Mouse (Mus musculus): ENCODE results near the gene Ppcs. TPM values are rescaled to one million over a fixed set of nuclear protein-coding genes. Genes with fewer than 3 reads are reported as not detected.

The Ppcs gene
- total RNA-seq, 2 experiments from 2014 or later: 4.5 to 5.7 TPM

DNA sequence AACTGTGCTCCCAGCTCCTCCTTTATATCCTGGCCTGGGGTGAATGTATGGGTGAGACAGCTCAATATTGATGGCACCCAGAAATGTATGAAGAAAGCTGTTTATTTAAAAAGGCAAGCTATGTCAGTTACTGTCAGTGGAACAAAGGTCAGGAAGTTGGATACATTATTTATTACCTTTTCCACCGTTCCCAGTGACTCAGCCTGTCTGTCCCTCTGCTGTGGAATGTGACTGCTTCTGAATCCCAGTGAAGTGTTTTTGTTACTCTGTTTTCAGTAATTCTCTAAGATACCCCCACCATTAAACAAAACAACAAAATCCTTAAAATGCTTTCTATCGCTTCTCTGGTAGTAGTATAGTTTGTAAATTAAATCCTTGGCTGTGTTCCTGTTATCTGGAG is 3.4 kb upstream of the Ppcs start:
- no peak for DNase-seq (ENCODE audit: low spot score in 2 of 2)
- intact Hi-C loops (cut with DNase I): loop anchor here (5.0 kb wide), 1 partner anchor 37 kb away; no protein-coding TSS in a partner anchor

DNA sequence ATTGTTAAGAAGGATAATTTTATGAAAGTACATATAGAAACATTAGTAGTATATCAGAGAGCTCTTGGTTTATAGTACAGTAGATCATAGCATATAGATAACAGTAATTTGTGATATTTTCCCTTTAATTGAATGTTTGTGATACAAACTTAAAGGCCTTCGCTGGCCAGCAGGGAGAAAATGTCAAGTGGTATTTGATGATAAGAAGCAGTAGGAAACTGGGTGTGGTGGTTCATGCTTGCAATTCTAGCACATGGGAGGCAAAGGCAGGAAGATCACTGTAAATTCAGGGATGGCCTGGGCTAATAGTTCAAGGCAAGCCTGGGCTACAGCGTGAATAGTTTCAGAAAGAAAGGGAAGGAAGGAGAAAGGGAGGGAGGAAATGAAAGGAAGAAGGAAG is 2.9 kb upstream of the Ppcs start:
- intact Hi-C loops (cut with DNase I): loop anchor here (5.0 kb wide), 1 partner anchor 37 kb away; no protein-coding TSS in a partner anchor
- DNase-seq (ENCODE audit: low spot score in 2 of 2): no peak

DNA sequence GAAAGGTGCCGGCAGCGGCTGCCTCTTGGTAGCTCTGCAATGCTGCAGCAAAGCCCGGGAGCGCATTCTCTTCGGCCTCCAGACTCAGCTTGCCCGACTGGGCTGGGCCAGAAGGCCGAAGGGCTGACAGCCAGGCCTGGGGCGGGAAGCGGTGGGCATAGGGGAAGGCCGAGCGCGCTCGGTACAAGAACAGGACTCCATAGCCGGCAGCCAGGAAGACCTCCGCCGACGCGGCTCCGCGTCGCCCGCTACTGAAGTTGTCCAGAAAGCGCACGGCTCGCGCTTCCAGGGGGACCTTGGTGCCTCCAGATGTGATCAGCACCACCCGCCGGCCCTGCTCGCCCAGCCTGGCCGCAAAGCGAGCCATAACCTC is 313 bp downstream of the Ppcs start:
- no peak for DNase-seq (ENCODE audit: low spot score in 2 of 2)

DNA sequence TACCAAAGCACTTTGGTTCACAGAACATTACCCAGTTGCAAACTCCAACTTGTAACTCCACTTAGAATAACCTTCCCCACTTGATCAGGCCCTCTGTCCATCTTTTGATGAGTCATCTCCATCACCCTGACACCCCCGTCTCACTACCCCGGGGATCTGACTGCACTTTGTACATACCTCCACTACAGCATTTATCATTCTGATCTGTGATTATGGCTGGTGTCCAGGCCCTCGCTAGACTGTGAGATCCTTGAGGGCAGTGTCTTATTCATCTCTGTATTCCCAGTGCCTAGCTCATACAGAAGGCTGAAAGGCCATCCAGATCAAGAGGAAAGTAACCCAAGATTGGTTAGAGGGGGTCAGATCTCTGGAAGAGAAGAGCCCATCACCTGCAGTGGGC is 1.0 kb downstream of the Ppcs start:
- intact Hi-C loops (cut with DNase I): no loop called here
- DNase-seq (ENCODE audit: low spot score in 2 of 2): no peak

More for the DNA sequence above, 313 bp downstream of the Ppcs start:
- intact Hi-C loops (cut with DNase I): no loop called here

DNA sequence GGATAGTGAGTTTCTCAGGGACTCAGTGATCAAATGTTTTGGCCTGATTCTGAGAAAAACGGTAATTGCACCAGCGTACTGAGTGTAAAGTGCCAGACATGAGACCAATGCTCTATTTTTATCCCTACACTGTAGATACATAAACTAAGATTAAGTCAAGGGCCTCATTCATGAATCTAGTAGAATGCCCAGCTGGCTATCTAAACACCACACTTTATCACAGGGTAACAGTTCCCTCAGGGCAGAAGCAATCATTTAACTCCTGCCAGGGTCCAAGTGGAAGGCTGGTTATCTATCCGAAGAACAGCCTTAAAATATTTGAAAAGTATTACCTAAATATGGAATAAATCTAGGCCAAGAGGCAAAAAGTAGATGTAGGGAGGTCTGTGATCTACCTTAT is 4.3 kb downstream of the Ppcs start:
- DNase-seq (ENCODE audit: low spot score in 2 of 2): no peak
- intact Hi-C loops (cut with DNase I): no loop called here

DNA sequence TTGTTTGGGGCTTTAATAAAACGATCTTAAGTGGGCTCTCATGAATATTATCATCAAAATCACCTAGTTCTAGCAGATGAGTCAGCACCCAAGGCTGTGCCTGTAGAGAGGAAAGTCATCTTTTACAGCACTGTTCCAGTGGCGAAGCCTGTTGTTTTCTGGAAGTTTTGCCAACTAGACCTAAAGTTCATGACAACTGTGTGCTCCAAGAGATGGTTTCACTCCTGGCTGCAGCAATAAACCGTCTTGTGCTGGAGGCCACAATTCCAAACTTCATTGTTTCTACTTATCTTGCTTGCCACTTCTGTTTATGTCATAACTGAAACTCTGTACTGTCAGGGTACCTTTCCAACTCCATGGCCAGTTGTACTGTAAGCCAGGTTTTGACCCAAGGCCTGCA is 5.0 kb downstream of the Ppcs start:
- DNase-seq (ENCODE audit: low spot score in 2 of 2): no peak
- intact Hi-C loops (cut with DNase I): no loop called here

DNA sequence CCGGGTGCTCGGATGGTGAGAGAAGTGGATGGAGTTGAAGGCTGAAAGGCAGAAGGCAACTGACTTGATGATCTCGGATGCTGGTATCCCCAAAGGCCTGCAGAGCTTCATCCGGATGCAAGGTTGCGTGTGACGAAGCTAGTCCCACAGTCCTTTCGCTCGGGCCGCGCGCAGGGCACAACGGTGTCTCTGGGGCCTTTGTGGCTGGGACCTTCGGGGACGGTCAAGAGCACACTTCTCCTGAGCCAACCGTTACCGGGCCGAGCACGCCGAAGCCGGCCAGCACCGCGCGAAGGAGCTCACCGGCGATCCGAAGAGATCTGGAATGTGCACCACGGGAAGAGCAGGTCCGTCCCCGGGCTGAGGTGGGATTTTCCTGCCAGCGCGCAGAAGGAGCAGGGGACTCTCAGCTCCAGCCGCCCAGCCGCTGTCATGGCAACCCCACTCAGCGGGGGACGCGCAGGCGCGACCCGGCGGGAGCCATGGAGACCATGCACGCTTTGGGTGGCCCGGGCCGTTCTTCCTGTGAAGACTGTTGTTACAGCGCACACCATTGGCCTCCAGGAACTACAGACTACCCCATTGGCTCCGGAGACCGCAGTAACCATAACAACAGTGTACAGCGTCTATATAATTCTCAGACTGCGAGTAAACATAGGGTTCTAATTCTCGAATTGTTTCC is 7.0 kb downstream of the Ppcs start, which contains the start of gene Ccdc30:
Gene Ccdc30 (minus strand): TSS at position 450 of the 682 bp plus-strand sequence.
- peak; percentile 96 to 97 for DNase-seq (ENCODE audit: low spot score in 2 of 2)
- intact Hi-C loops (cut with DNase I): no loop called here

DNA sequence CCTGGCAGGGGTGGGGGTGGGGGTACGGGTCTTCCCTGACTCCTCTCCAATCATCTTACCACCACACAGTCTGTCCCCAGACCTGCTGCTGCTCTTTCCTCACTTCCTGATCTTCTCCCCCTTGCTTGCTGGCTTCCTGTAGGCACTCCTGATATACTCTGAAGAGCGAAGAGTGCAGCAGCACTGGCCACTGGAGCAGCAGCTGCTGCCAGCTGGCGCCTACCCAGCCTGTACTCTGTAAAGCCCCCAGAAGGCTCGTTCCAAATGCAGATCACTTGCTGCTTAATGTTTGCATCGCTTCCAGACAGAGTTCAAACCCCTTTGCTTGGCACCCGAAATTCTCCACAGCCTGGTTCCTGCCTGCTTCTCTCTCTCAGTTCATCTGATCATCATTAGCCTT is 9.4 kb downstream of the Ppcs start:
- DNase-seq (ENCODE audit: low spot score in 2 of 2): peak in 1 of 2 experiments; percentile 10
- intact Hi-C loops (cut with DNase I): no loop called here

DNA sequence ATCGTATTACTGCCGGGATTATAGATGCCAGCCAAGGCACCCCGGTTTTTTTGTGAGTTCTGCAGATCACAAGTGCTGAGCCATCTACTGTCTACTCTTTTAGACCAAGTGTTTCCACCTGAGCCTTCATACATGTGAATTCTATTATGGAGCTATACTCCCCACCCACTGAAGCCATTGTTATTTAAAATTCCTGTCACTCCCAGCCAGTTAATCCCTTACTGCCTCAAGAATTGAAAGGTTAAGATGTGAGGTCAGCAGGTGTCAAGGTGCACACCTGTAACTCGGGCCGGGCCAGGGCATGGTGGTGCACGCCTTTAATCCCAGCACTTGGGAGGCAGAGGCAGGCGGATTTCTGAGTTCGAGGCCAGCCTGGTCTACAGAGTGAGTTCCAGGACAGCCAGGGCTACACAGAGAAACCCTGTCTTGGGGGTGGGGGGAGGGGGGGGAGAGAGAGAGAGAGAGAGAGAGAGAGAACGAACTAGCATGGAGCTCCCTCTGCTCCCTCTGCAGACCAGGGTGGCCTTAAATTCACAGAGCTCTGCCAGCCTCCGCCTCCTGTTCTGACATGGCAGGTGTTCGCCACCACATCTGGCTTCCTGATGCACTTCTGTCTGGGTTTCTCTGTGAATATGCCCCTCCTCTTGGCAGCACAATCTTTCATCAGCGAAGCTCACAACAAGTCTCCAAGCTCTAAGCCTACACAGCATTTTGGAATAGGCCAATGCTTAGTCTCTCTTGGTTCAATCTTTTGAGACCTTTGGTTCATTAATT is 10.2 kb downstream of the Ppcs start:
- DNase-seq (ENCODE audit: low spot score in 2 of 2): no peak
- intact Hi-C loops (cut with DNase I): no loop called here

DNA sequence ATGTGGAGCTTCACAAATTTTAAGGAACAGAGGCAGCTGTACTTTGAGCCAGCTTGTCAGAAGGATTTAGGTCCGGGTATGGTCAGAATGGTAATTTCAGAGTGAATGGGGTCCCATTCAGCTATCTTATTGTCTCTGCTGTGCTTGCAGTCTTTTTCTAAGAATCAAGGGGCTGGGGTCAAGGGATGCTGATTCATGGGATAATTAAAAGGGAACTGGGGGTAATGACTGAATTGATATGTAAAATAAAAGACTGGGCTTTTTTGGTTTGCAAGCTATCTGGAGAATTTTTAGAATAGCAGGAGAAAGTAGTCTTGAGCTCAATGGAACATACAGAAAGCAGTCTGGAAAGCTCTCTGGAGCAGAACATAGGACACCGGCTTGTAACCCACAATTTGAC is 18.8 kb downstream of the Ppcs start:
- intact Hi-C loops (cut with DNase I): no loop called here
- no peak for DNase-seq (ENCODE audit: low spot score in 2 of 2)

DNA sequence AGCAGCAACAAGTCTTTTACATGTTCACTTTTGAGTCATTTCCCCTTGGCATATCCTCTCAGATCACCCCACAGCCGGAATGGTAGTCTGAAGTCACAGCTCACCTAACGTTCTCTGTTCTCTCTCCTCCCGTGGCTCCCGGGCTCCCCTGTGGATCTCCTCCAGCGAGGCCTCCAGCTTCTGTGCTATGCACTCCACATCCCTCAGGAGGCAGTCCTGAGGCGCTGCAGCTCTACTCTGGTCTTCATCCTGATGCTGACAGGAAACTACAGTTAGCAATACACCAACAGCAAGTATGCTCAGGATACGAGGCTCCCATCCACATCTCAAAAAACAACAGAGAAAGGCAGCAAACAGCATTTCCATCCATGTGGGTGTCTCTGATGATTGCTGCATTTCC is 21.3 kb downstream of the Ppcs start:
- DNase-seq (ENCODE audit: low spot score in 2 of 2): no peak
- intact Hi-C loops (cut with DNase I): no loop called here

DNA sequence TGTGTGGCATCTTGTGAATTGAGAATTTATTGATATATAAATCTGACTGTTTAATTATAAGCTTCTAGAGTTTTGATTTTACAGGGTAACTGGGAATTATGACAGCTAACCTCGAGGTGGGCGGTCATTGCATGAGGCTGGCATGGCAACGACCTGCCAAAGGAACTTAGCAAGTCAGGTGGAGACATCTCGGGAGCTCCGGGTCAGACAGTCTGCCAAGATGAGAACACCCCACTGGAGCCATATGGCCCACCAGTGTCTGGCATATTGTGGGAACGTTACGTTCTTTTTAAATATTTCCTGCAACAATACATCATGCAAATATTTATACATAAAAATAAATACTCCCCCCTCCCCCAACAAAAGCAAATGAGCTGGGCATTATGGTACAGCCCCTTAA is 23.5 kb downstream of the Ppcs start:
- DNase-seq (ENCODE audit: low spot score in 2 of 2): no peak
- intact Hi-C loops (cut with DNase I): no loop called here

DNA sequence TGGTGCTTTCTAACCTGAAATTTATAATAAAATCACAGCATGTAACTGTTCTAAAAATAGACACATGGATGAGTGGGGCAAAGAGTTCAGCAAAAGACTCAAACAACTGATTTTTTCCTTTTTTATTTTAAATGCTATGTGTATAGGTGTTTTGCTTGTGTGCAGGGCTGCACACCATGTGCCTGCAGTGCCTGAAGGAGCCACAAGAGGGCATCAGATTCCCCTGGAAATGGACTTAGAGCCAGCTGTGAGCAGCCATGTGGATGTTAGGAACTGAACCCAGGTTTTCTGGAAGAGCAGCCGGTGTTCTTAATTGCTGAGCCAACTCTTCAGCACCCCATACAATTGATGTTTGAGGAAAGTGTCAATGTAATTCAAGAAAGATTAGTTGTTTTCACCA is 31.9 kb downstream of the Ppcs start:
- intact Hi-C loops (cut with DNase I): no loop called here
- peak; percentile 26 to 38 for DNase-seq (ENCODE audit: low spot score in 2 of 2)

DNA sequence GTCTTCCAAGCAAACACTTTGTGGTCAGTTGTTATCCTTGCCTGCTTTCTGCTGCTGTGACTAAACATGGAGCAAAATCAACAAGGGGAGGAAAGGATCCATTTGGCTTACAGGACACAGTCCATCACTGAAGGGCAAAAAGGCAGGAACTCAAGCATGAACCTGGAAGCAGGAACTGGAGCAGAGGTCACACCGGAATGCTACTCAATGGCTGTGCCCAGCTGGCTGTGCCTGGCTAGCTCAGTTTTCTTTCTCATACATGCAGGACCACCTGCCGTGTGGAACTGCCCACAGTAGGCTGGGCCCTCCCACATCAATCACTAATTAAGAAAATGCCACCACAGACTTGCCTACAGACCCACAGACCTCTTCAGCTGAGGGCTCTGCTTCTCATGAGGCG is 33.0 kb downstream of the Ppcs start:
- intact Hi-C loops (cut with DNase I): no loop called here

DNA sequence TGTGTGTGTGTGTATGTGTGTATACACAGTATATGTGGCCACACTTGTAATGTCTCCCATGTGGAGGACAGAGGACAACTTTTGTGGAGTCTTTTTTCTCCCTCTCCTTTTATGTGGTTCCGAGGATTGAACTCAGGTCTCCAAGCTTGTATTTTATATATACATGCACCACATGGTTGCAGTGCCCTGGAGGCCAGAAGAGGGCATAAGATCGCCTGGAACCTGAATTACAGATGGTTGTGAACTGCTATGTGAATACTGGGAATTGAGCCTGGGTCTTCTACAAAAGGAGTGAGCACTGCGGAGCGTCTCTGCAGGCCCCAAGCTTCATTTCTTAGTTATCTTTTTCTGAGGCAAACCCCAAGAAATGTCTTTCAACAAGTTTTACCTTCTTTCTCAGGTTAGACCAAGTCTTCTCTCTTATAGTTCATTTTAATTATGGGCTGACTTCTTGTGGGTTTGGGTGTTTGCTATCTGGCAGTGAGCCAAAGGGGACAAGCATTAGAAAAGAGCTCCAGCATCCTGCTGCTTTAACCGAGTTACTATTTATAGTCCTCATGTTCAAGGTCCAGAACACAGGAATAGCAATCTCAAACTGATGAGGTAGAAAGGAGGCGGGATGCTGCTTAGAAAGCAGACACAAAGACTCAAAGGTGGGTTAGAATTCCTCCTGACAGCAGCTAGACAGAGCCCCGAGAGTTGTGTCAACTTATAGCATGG is 40.6 kb downstream of the Ppcs start:
- no peak for DNase-seq (ENCODE audit: low spot score in 2 of 2)
- intact Hi-C loops (cut with DNase I): no loop called here

More for the DNA sequence above, 33.0 kb downstream of the Ppcs start:
- no peak for DNase-seq (ENCODE audit: low spot score in 2 of 2)

DNA sequence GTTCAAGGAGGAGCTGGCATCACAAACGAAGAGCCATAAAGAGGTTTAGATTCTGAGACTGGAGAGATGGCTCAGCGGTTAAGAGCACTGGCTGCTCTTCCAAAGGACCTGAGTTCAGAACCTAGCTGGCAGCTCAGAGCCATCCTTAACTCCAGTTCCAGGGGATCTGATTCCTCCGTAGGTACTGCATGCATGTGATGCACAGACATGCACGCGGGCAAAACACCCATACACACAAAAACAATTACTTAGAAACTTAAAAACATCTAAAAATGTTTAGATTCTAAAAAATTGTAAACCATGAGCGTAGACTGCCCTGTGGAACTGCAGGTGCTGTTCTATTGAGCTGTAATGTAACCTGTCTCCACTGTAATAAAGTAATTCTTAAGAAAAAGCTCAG is 52.8 kb downstream of the Ppcs start:
- intact Hi-C loops (cut with DNase I): no loop called here
- no peak for DNase-seq (ENCODE audit: low spot score in 2 of 2)

Other genes with a start within 250 kb of the Ppcs start
- gene Zfp691, start 248.2 kb downstream of the Ppcs start, total RNA-seq (2021): 1 to 10 TPM; 6.2 to 8.1 TPM
- under 1 TPM; 0.15 to 0.27 TPM for gene Ermap, start 232.4 kb downstream of the Ppcs start, total RNA-seq (2021)
- gene Svbp, start 227.1 kb downstream of the Ppcs start, total RNA-seq (2021): 10 to 100 TPM; 19.7 to 22.1 TPM
- under 1 TPM; 0.48 to 0.55 TPM for gene Tmem269, start 204.2 kb downstream of the Ppcs start, total RNA-seq (2021)
- 10 to 100 TPM; 31.6 to 34.9 TPM for gene AU022252, start 189.7 kb downstream of the Ppcs start, total RNA-seq (2021)
- gene P3h1, start 189.5 kb downstream of the Ppcs start, total RNA-seq (2021): 1 to 10 TPM; 7.1 to 7.6 TPM
- under 1 TPM; 0.15 to 0.24 TPM for gene Cldn19, start 167.0 kb downstream of the Ppcs start, total RNA-seq (2021)
- 100 to 1,000 TPM; 441 to 483 TPM for gene Ybx1, start 127.8 kb downstream of the Ppcs start, total RNA-seq (2021)
- 10 to 100 TPM; 18.0 to 19.1 TPM for gene Ppih, start 101.9 kb downstream of the Ppcs start, total RNA-seq (2021)
- 10 to 100 TPM; 19.4 to 19.8 TPM for gene Ccdc30, start 6.9 kb downstream of the Ppcs start, total RNA-seq (2021)
- gene Zmynd12, start 394 bp upstream of the Ppcs start, total RNA-seq (2021): under 1 TPM in 1 of 2 experiments, not detected in 1; 0.23 TPM
- 10 to 100 TPM; 11.6 to 13.5 TPM for gene Rimkla, start 70.2 kb upstream of the Ppcs start, total RNA-seq (2021)
- gene Foxj3, start 114.6 kb upstream of the Ppcs start, total RNA-seq (2021): 10 to 100 TPM; 64.7 to 71.2 TPM
- gene Frg2f1, start 117.1 kb upstream of the Ppcs start, total RNA-seq (2021): 10 to 100 TPM; 24.6 to 25.4 TPM
- gene Guca2a, start 215.3 kb upstream of the Ppcs start, total RNA-seq (2021): not detected
- gene Guca2b, start 236.5 kb upstream of the Ppcs start, total RNA-seq (2021): not detected

Measured in left cerebral cortex, postnatal 14 days (tissue).